Comparison of ENCODE assay signal across 1 mouse cellular context in the genomic region with DNA sequence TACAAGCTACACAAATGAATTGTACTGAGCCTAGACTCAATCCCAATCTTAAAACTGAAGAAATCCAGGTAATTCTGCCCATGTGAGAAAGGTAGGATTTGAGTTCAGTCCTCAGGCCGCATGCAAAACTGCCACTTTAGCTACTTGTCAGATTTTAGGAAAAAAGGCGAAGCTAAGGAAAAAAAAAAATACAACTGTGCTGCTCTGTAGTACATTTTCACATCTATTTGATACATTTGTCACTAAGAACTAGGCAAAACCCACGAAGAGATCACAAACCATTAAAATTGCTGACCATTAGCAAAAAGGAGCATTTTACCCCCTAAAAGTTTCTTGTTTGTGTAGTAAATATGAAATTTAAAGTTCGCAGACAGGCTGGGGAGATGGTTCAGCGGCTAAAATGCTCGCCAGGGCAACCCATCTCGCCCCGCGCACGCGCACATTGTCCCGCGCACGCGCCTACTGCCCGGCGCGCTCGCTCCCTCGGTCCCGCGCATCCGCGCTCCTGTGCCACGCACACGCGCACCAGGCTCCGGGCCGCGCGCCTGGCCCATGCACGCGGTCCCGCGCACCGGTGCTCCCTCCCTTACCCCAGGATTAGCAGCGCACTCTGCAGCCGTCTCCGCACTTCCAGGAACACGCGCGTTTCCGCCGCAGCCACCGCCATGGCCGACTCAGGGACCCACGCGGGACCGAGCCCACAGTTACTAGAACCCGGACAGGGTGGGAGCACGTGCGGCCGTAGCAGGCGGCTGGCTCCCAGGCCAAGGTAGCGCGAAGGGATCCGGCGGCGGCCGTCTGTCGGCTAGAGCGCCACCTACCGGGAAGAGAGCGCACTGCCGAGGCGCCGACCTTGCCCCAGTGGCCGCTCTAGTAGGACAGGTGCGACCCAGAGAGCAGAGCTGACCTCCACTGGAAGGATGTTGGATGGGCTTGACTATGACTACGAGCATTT.
A peak's percentile ranks its signal among the peaks of the same experiment; 100 is the strongest.
TF ChIP-seq lines count a peak whose summit lies in the region.

Gene Ube2cbp (minus strand): TSS at position 800 of the 955 bp plus-strand sequence.

TF ChIP-seq in CH12.LX, 34 proteins besides CTCF, POLR2A, EP300 and RAD21 (continued from another document):
- TF ChIP-seq E2F4 (IDR thresholded peaks at IDR 0.05; ENCODE audit: insufficient replicate concordance, low read depth, low read length) (no peak), TCF12 (IDR thresholded peaks at IDR 0.05; ENCODE audit: low read depth, low read length) (0 out of 2 replicates have a peak, but pooled peaks have one; percentile 10), MAFK (IDR thresholded peaks at IDR 0.05; ENCODE audit: insufficient replicate concordance, low read length) (0 out of 2 replicates have a peak, but pooled peaks have one; percentile 6), GABPA (IDR thresholded peaks at IDR 0.05; ENCODE audit: insufficient replicate concordance, low read depth, low read length) (no peak), CHD2 (IDR thresholded peaks at IDR 0.05; ENCODE audit: low read length) (no peak), MXI1 (IDR thresholded peaks at IDR 0.05; ENCODE audit: low read depth, low read length) (no peak), UBTF (IDR thresholded peaks at IDR 0.05; ENCODE audit: low read depth, low read length) (0 out of 2 replicates have a peak, but pooled peaks have one; percentile 45), SMC3 (IDR thresholded peaks at IDR 0.05; ENCODE audit: low read depth, low read length) (peak; percentile 14; the same call in 1 of the 2 replicates), MEF2A (IDR thresholded peaks at IDR 0.05; ENCODE audit: borderline replicate concordance, low read depth, low read length) (no peak), MAZ (IDR thresholded peaks at IDR 0.05; ENCODE audit: low read depth, low read length) (no peak), MAX (IDR thresholded peaks at IDR 0.05; ENCODE audit: low read length) (peak; percentile 89), ETS1 (conservative IDR thresholded peaks at IDR 0.05; ENCODE audit: low read depth, low read length) (no peak), ZMIZ1 (IDR thresholded peaks at IDR 0.05; ENCODE audit: low read depth, low read length) (no peak), USF1 (IDR thresholded peaks at IDR 0.05; ENCODE audit: low read depth, low read length) (no peak), TBP (conservative IDR thresholded peaks at IDR 0.05; ENCODE audit: low read depth, low read length) (peak; percentile 44; the same call in 1 of the 2 replicates), CHD1 (IDR thresholded peaks at IDR 0.05; ENCODE audit: low read depth, low read length) (no peak), ZNF384 (IDR thresholded peaks at IDR 0.05; ENCODE audit: low read depth, low read length) (peak; percentile 57), ZKSCAN1 (IDR thresholded peaks at IDR 0.05; ENCODE audit: borderline replicate concordance, low read depth, low read length) (no peak), JUN (IDR thresholded peaks at IDR 0.05; ENCODE audit: insufficient read depth, low read depth, low read length) (no peak), KAT2A (IDR thresholded peaks at IDR 0.05; ENCODE audit: insufficient replicate concordance, low read length) (no peak), PAX5 (IDR thresholded peaks at IDR 0.05; ENCODE audit: low read length) (no peak), JUND (conservative IDR thresholded peaks at IDR 0.05; ENCODE audit: low read depth, low read length) (no peak), MYC (IDR thresholded peaks at IDR 0.05; ENCODE audit: low read depth, low read length) (peak; percentile 70), IRF4 (IDR thresholded peaks at IDR 0.05; ENCODE audit: low read depth, low read length) (no peak), ELF1 (IDR thresholded peaks at IDR 0.05; ENCODE audit: low read depth, low read length) (0 out of 2 replicates have a peak, but pooled peaks have one; percentile 20), BHLHE40 (IDR thresholded peaks at IDR 0.05; ENCODE audit: low read depth, low read length) (peak; percentile 89), RCOR1 (conservative IDR thresholded peaks at IDR 0.05; ENCODE audit: low read depth, low read length) (no peak), HCFC1 (IDR thresholded peaks at IDR 0.05; ENCODE audit: low read depth, low read length) (no peak), NRF1 (IDR thresholded peaks at IDR 0.05; ENCODE audit: low read depth, low read length) (peak; percentile 91), NELFE (IDR thresholded peaks at IDR 0.05; ENCODE audit: low read depth, low read length) (no peak; the same call in none of the 2 replicates)
